Mouse (Mus musculus): Measurements from ENCODE around the gene Kif26b. TPM values are rescaled to one million over a fixed set of nuclear protein-coding genes. Genes with fewer than 3 reads are reported as not detected.

The Kif26b gene
- polyA plus RNA-seq, 1 experiment: not detected

DNA sequence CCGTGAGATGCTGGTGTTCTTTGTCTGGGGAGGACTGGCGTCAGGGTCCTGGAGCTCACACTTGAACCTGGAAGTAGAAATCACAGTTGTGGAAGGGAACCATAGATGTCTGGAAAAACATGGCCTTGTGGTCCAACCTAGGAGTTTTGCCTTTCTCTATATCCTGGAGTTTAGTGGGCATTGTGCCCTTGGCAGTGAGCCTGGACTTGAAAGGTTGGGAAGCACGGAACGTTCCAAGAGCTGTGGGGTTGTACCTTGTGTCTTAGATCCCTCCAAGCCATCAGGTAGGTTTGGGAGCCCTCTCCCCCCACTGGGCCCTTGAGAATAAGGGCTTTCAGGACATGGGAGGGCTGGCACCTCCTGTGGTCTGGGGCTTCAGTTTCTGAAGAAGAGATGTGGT, 20.7 kb downstream of the Kif26b start:
- 85% methylated on average over 4 of the region's 4 CpGs for WGBS
- no peaks in the 10 kb centered on the region for H3K4me1 ChIP-seq (ENCODE audit: control insufficient read depth, insufficient read depth, low read length)
- H3K4me3 ChIP-seq (replicated peaks; ENCODE audit: control insufficient read depth, low read depth, low read length): no peak overlapping the region
- TF ChIP-seq CTCF (IDR thresholded peaks at IDR 0.05; ENCODE audit: control insufficient read depth, insufficient read depth, low read length) (no peak), POLR2A (IDR thresholded peaks at IDR 0.05; ENCODE audit: borderline replicate concordance, control insufficient read depth, low read depth, low read length) (no peak)
- no peak overlapping the region for H3K27ac ChIP-seq (ENCODE audit: control insufficient read depth, insufficient read depth, low read depth, low read length, poor library complexity)

- Histone ChIP-seq H3K27ac (ENCODE audit: control insufficient read depth, insufficient read depth, low read depth, low read length, poor library complexity) (no peak overlapping the region), H3K4me1 (ENCODE audit: control insufficient read depth, insufficient read depth, low read length) (no peaks in the 10 kb centered on the region), H3K4me3 (replicated peaks; ENCODE audit: control insufficient read depth, low read depth, low read length) (no peak overlapping the region)
- TF ChIP-seq POLR2A (IDR thresholded peaks at IDR 0.05; ENCODE audit: borderline replicate concordance, control insufficient read depth, low read depth, low read length): no peak
- no peak for TF ChIP-seq CTCF (IDR thresholded peaks at IDR 0.05; ENCODE audit: control insufficient read depth, insufficient read depth, low read length)
- WGBS: 81% methylated on average over 5 of the region's 5 CpGs
Observed at GRCm38 (mm10) chr1:178550477-178551047, 21.6 kb downstream of the Kif26b start.

- Histone ChIP-seq H3K4me3 (replicated peaks; ENCODE audit: control insufficient read depth, low read depth, low read length) (no peak overlapping the region), H3K4me1 (ENCODE audit: control insufficient read depth, insufficient read depth, low read length) (no peaks in the 10 kb centered on the region), H3K27ac (ENCODE audit: control insufficient read depth, insufficient read depth, low read depth, low read length, poor library complexity) (no peak overlapping the region)
- WGBS: 68% methylated on average over 6 of the region's 6 CpGs
- TF ChIP-seq POLR2A (IDR thresholded peaks at IDR 0.05; ENCODE audit: borderline replicate concordance, control insufficient read depth, low read depth, low read length) (no peak), CTCF (IDR thresholded peaks at IDR 0.05; ENCODE audit: control insufficient read depth, insufficient read depth, low read length) (no peak)
Observed at GRCm38 (mm10) chr1:178552278-178552897, 23.5 kb downstream of the Kif26b start.

DNA sequence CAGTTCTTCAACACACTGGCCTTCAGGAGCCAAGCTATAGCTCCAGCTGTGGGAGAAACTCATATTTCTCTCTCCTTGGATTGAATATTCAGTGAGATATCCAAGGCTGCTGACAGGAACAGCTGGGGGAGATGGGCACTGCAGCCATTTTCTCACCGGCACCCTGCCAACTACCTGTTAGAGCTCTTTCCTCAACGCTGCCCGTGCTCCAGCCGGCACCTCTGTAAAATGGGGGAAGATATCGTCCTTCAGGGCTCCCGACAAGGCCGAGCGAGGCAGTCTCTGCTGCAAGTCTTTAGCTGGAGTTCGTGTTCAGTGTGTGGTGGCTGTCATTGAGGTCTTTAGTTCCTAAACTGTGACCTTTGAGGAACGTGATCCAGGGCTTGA, 24.0 kb downstream of the Kif26b start:
- WGBS: 78% methylated on average over 10 of the region's 10 CpGs
- no peaks in the 10 kb centered on the region for H3K4me1 ChIP-seq (ENCODE audit: control insufficient read depth, insufficient read depth, low read length)
- no peak overlapping the region for H3K27ac ChIP-seq (ENCODE audit: control insufficient read depth, insufficient read depth, low read depth, low read length, poor library complexity)
- H3K4me3 ChIP-seq (replicated peaks; ENCODE audit: control insufficient read depth, low read depth, low read length): no peak overlapping the region
- TF ChIP-seq POLR2A (IDR thresholded peaks at IDR 0.05; ENCODE audit: borderline replicate concordance, control insufficient read depth, low read depth, low read length): no peak
- no peak for TF ChIP-seq CTCF (IDR thresholded peaks at IDR 0.05; ENCODE audit: control insufficient read depth, insufficient read depth, low read length)

DNA sequence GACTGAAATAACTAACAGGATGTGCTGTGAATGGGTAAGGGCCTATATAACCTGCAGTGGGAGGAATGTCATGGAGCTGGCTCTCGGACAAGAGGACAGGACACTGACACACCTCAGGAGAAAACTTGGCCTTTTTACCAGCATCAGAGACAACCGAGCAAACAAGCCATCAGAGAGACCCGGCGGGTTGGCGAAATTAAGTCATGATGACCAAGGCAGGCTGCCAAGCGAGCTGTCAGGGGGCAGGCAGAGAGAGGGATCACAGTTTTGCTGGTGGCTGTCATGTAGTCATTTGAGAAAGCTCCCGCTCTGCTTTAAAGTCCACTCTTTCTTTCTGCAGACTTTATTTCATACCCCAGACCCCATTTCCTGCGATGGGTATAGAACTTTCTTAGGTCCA, 27.3 kb downstream of the Kif26b start:
- Histone ChIP-seq H3K4me1 (ENCODE audit: control insufficient read depth, insufficient read depth, low read length) (no peaks in the 10 kb centered on the region), H3K4me3 (replicated peaks; ENCODE audit: control insufficient read depth, low read depth, low read length) (no peak overlapping the region), H3K27ac (ENCODE audit: control insufficient read depth, insufficient read depth, low read depth, low read length, poor library complexity) (no peak overlapping the region)
- TF ChIP-seq POLR2A (IDR thresholded peaks at IDR 0.05; ENCODE audit: borderline replicate concordance, control insufficient read depth, low read depth, low read length): no peak
- 80% methylated on average over 8 of the region's 8 CpGs for WGBS

DNA sequence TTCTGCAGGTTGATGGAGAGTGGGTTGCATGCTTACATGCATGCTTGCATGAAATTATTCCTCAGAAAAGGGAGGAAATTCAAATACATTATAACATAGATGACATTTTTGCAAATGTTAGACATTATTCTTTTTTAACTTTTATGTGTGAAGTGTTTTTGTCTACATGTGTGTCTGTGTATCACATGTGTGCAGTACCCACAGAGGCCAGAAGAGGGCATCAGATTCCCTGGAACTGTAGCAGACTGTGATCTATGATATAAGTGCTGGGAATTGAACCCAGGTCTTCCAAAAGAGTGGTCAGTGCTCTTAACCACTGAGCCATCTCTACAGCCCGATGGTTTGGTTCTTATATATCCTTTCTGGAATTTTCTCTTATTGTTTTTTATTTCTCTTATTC, 31.1 kb downstream of the Kif26b start:
- Histone ChIP-seq H3K4me1 (ENCODE audit: control insufficient read depth, insufficient read depth, low read length) (no peaks in the 10 kb centered on the region), H3K27ac (ENCODE audit: control insufficient read depth, insufficient read depth, low read depth, low read length, poor library complexity) (no peak overlapping the region), H3K4me3 (replicated peaks; ENCODE audit: control insufficient read depth, low read depth, low read length) (no peak overlapping the region)
- 93% methylated on average over 1 of the region's 1 CpGs for WGBS
- TF ChIP-seq CTCF (IDR thresholded peaks at IDR 0.05; ENCODE audit: control insufficient read depth, insufficient read depth, low read length): no peak
- TF ChIP-seq POLR2A (IDR thresholded peaks at IDR 0.05; ENCODE audit: borderline replicate concordance, control insufficient read depth, low read depth, low read length): no peak

GRCm38 (mm10) chr1:178563834-178564233, 34.9 kb downstream of the Kif26b start:
- H3K27ac ChIP-seq (ENCODE audit: control insufficient read depth, insufficient read depth, low read depth, low read length, poor library complexity): no peak overlapping the region
- 76% methylated on average over 2 of the region's 2 CpGs for WGBS
- TF ChIP-seq CTCF (IDR thresholded peaks at IDR 0.05; ENCODE audit: control insufficient read depth, insufficient read depth, low read length) (no peak), POLR2A (IDR thresholded peaks at IDR 0.05; ENCODE audit: borderline replicate concordance, control insufficient read depth, low read depth, low read length) (no peak)
- H3K4me3 ChIP-seq (replicated peaks; ENCODE audit: control insufficient read depth, low read depth, low read length): no peak overlapping the region
- peaks cover 2% of the 10 kb centered on the region; the same call in 1 of the 2 replicates for H3K4me1 ChIP-seq (ENCODE audit: control insufficient read depth, insufficient read depth, low read length)

- TF ChIP-seq POLR2A (IDR thresholded peaks at IDR 0.05; ENCODE audit: borderline replicate concordance, control insufficient read depth, low read depth, low read length): no peak
- TF ChIP-seq CTCF (IDR thresholded peaks at IDR 0.05; ENCODE audit: control insufficient read depth, insufficient read depth, low read length): no peak
- Histone ChIP-seq H3K4me1 (ENCODE audit: control insufficient read depth, insufficient read depth, low read length) (peaks cover 2% of the 10 kb centered on the region; the same call in 1 of the 2 replicates), H3K4me3 (replicated peaks; ENCODE audit: control insufficient read depth, low read depth, low read length) (no peak overlapping the region), H3K27ac (ENCODE audit: control insufficient read depth, insufficient read depth, low read depth, low read length, poor library complexity) (no peak overlapping the region)
- 78% methylated on average over 4 of the region's 4 CpGs for WGBS
Observed at GRCm38 (mm10) chr1:178564800-178565199, 35.9 kb downstream of the Kif26b start.
